12 mouse cellular contexts compared by ENCODE assay signal in genomic region chr11:98030701-98031442, GRCm38 (mm10). TPM values are rescaled to one million over a fixed set of nuclear protein-coding genes. Genes with fewer than 3 reads are reported as not detected.
DNase-seq lines count a peak whose midpoint lies in the region; ATAC-seq and TF ChIP-seq lines count a peak whose summit lies in the region.
"Had no signal": no experiment of that assay in that cellular context is flagged by ENCODE, and none has a peak within 500 bp of the region (broad histone marks: within the 10 kb centered on the region; RNA-seq: fewer than 3 reads in every experiment).

No protein-coding gene starts in this region.

- peaks cover 5% of the 10 kb centered on the region; the same call in 1 of the 2 replicates for H3K27me3 ChIP-seq in liver, postnatal 0 days (ENCODE audit: insufficient read depth, low read length)

- no peak overlapping the region for H3K27ac ChIP-seq in layer of hippocampus, adult 2 months
- no peak overlapping the region for H3K27ac ChIP-seq in liver, postnatal 0 days (ENCODE audit: low read depth)
- H3K27ac ChIP-seq: heart, embryonic 10.5 days had no signal

- TF ChIP-seq EP300 in liver, postnatal 0 days (IDR thresholded peaks at IDR 0.05; ENCODE audit: low read depth): no peak

- peaks cover 33% of the 10 kb centered on the region for H3K36me3 ChIP-seq in liver, postnatal 0 days (replicated peaks; ENCODE audit: insufficient read depth, low read length)

- no peak overlapping the region for H3K4me3 ChIP-seq in layer of hippocampus, adult 2 months
- H3K4me3 ChIP-seq in liver, postnatal 0 days (ENCODE audit: low read depth, low read length): no peak overlapping the region
- H3K4me3 ChIP-seq: heart, embryonic 10.5 days had no signal

- no peak overlapping the region for H3K9ac ChIP-seq in liver, postnatal 0 days (replicated peaks)

- H3K4me2 ChIP-seq in liver, postnatal 0 days (ENCODE audit: low read depth, low read length): no peak overlapping the region

- no peak for ATAC-seq in CD4-positive, CD25-positive, alpha-beta regulatory T cell, adult 4 months
- ATAC-seq in liver, postnatal 0 days: no peak
- ATAC-seq: activated CD4-positive, CD25-positive, alpha-beta regulatory T cell, adult 4 months had no signal

- peak; percentile 49 for TF ChIP-seq CTCF in layer of hippocampus, adult 2 months (conservative IDR thresholded peaks at IDR 0.05)
- peak; percentile 32 for TF ChIP-seq CTCF in liver, postnatal 0 days (IDR thresholded peaks at IDR 0.05; ENCODE audit: low read depth)

- DNase-seq in CD4-positive, CD25-positive, alpha-beta regulatory T cell, adult 2 months (ENCODE audit: low read depth, low spot score): peak; percentile 44
- DNase-seq in layer of hippocampus, adult 2 months (ENCODE audit: low spot score in 2 of 2): no peak
- DNase-seq in layer of hippocampus, adult 9-10 months (ENCODE audit: low spot score): no peak
- peak; percentile 29 for DNase-seq in MN1 (ENCODE audit: low spot score)
- no peak for DNase-seq in liver, postnatal 0 days
- no peak for DNase-seq in cerebellum, adult 9-10 months
- DNase-seq in c-Kit-positive CD71-positive TER-119-positive erythroid progenitor cells, embryonic 14.5 days (ENCODE audit: low spot score): no peak

- H3K4me1 ChIP-seq in liver, postnatal 0 days (ENCODE audit: insufficient read depth): peaks cover 4% of the 10 kb centered on the region

- WGBS in liver, postnatal 0 days (ENCODE audit: insufficient replicate concordance): 68% methylated on average over 5 of the region's 5 CpGs

- H3K9me3 ChIP-seq in liver, postnatal 0 days (ENCODE audit: low read length): no peaks in the 10 kb centered on the region
- H3K9me3 ChIP-seq: heart, embryonic 10.5 days had no signal

RNA-seq across cellular contexts. Expression of gene Rpl19, which starts 4.4 kb away (rescaled TPM):
- polyA plus RNA-seq in CD4-positive, CD25-positive, alpha-beta regulatory T cell, adult 4 months (2017; shearing (Covaris generic)): 1,000 to 10,000 TPM; 3,157 to 3,173 TPM
- total RNA-seq in layer of hippocampus, adult 2 months (2021): 100 to 1,000 TPM; 615 to 621 TPM
- 568 TPM in 2 replicates for polyA plus RNA-seq in liver, postnatal 0 days (2015; fragmentation: Nextera tagmentation; extraction: Ambion mirVana)

RNA-seq across cellular contexts. Expression of gene Cacnb1, which starts 8.0 kb away (rescaled TPM):
- polyA plus RNA-seq in CD4-positive, CD25-positive, alpha-beta regulatory T cell, adult 4 months (2017; shearing (Covaris generic)): 1 to 10 TPM; 1.8 to 2.4 TPM
- 100 to 1,000 TPM; 139 to 142 TPM for total RNA-seq in layer of hippocampus, adult 2 months (2021)
- 0.23 and 0.77 TPM in 2 replicates for polyA plus RNA-seq in liver, postnatal 0 days (2015; fragmentation: Nextera tagmentation; extraction: Ambion mirVana)

RNA-seq across cellular contexts. Expression of gene Stac2, which starts 22.4 kb away (rescaled TPM):
- not detected for polyA plus RNA-seq in CD4-positive, CD25-positive, alpha-beta regulatory T cell, adult 4 months (2017; shearing (Covaris generic))
- total RNA-seq in layer of hippocampus, adult 2 months (2021): 10 to 100 TPM; 50.2 to 50.8 TPM
- 0.07 and 0.13 TPM in 2 replicates for polyA plus RNA-seq in liver, postnatal 0 days (2015; fragmentation: Nextera tagmentation; extraction: Ambion mirVana)
- total RNA-seq: megakaryocyte progenitor cell, adult 5-6 weeks had no signal

RNA-seq across cellular contexts. Expression of gene Arl5c, which starts 34.9 kb away (rescaled TPM):
- polyA plus RNA-seq in CD4-positive, CD25-positive, alpha-beta regulatory T cell, adult 4 months (2017; shearing (Covaris generic)): 100 to 1,000 TPM in 1 of 2 experiments, 10 to 100 TPM in 1; 89.8 to 124 TPM
- 1 to 10 TPM; 1.4 to 1.7 TPM for total RNA-seq in layer of hippocampus, adult 2 months (2021)
- 9.9 and 10.0 TPM in 2 replicates for polyA plus RNA-seq in liver, postnatal 0 days (2015; fragmentation: Nextera tagmentation; extraction: Ambion mirVana)

RNA-seq across cellular contexts. Expression of gene Plxdc1, which starts 44.6 kb away (rescaled TPM):
- polyA plus RNA-seq in CD4-positive, CD25-positive, alpha-beta regulatory T cell, adult 4 months (2017; shearing (Covaris generic)): 1 to 10 TPM; 1.8 to 3.7 TPM
- total RNA-seq in layer of hippocampus, adult 2 months (2021): 10 to 100 TPM in 1 of 2 experiments, 1 to 10 TPM in 1; 9.0 to 10.3 TPM
- 0.75 TPM in 2 replicates for polyA plus RNA-seq in liver, postnatal 0 days (2015; fragmentation: Nextera tagmentation; extraction: Ambion mirVana)
- polyA plus RNA-seq: heart, embryonic 10.5 days; neural tube, embryonic 11.5 days had no signal

Comparison
In these comparisons a context has a peak if more than half of its experiments do, and no peak if none do; other contexts are left out.
1. DNase-seq: peak in CD4-positive, CD25-positive, alpha-beta regulatory T cell, adult 2 months (single experiment) and MN1 (single experiment); none in layer of hippocampus, adult 2 months (0 of 2), layer of hippocampus, adult 9-10 months (single experiment), liver, postnatal 0 days (single experiment), cerebellum, adult 9-10 months (single experiment) and c-Kit-positive CD71-positive TER-119-positive erythroid progenitor cells, embryonic 14.5 days (single experiment).